Mouse (Mus musculus): ENCODE measurements around the gene Shc1. TPM values are rescaled to one million over a fixed set of nuclear protein-coding genes. Genes with fewer than 3 reads are reported as not detected.

Gene Shc1
- total and polyA plus RNA-seq, 3 experiments, result 23.1 to 40.6 (median 32.3) TPM

GRCm38 (mm10) chr3:89393605-89394004, 24.6 kb upstream of the Shc1 start:
- Histone ChIP-seq H3K27ac (ENCODE audit: insufficient read depth, low read depth) (peak overlapping the region; percentile 96), H3K9me3 (replicated peaks; ENCODE audit: low read length) (no peaks in the 10 kb centered on the region), H3K27me3 (replicated peaks) (no peaks in the 10 kb centered on the region), H3K4me2 (ENCODE audit: insufficient read depth, low read depth, poor library complexity, severe bottlenecking) (peak overlapping the region; percentile 94), H3K36me3 (replicated peaks in 1 of 2; ENCODE audit: control insufficient read depth in 1 of 2, insufficient read depth in 1 of 2, low read length in 1 of 2) (peaks cover 0 to 6% of the 10 kb centered on the region in 2 experiments), H3K79me2 (replicated peaks; ENCODE audit: control insufficient read depth, extremely low read depth, insufficient read depth, poor library complexity, severe bottlenecking) (peaks cover 9% of the 10 kb centered on the region; the same call in 1 of the 2 replicates), H3K4me1 (ENCODE audit: control insufficient read depth in 1 of 2, insufficient read depth in 2 of 2) (peaks cover under 1 to 46% of the 10 kb centered on the region in 2 experiments; a peak in 3 of 4 replicates), H3K4me3 (replicated peaks in 1 of 3; ENCODE audit: low read depth in 2 of 3, low read length in 2 of 3, poor library complexity in 1 of 3) (peak overlapping the region; percentile 54 to 81 (median 71)), H3K9ac (ENCODE audit: insufficient read depth, low read depth) (peak overlapping the region; percentile 55)
- in situ Hi-C loops (cut with MboI; ENCODE audit: low pct_ligation_motif_present, low pct_unique_long_range_greater_than_20kb, low sequenced_read_pairs) (no loop called here), dilution Hi-C loops (cut with MboI; ENCODE audit: extremely low pct_ligation_motif_present, extremely low pct_unique_long_range_greater_than_20kb, low sequenced_read_pairs) (no loop called here)
- 0 out of 2 replicates have a peak, but pooled peaks have one; percentile 32 for TF ChIP-seq MEF2A (IDR thresholded peaks at IDR 0.05; ENCODE audit: borderline replicate concordance, low read depth, low read length)
- TF ChIP-seq POLR2A (IDR thresholded peaks at IDR 0.05; ENCODE audit: low read depth, low read length), result peak; percentile 75
- peak; percentile 61; the same call in 1 of the 2 replicates for TF ChIP-seq TCF12 (IDR thresholded peaks at IDR 0.05; ENCODE audit: low read depth, low read length)
- TF ChIP-seq TBP (conservative IDR thresholded peaks at IDR 0.05; ENCODE audit: low read depth, low read length), result no peak
- peak; percentile 68; the same call in 1 of the 2 replicates for TF ChIP-seq CHD2 (IDR thresholded peaks at IDR 0.05; ENCODE audit: low read length)
- TF ChIP-seq MAX (IDR thresholded peaks at IDR 0.05; ENCODE audit: low read length), result 0 out of 2 replicates have a peak, but pooled peaks have one; percentile 8
- no peak for TF ChIP-seq USF1 (IDR thresholded peaks at IDR 0.05; ENCODE audit: low read depth, low read length)
- TF ChIP-seq MYC (IDR thresholded peaks at IDR 0.05; ENCODE audit: low read depth, low read length), result no peak
- TF ChIP-seq BHLHE40 (IDR thresholded peaks at IDR 0.05; ENCODE audit: low read depth, low read length), result peak; percentile 83
- TF ChIP-seq POLR2AphosphoS2 (IDR thresholded peaks at IDR 0.05; ENCODE audit: low read depth, low read length), result no peak
- TF ChIP-seq IRF4 (IDR thresholded peaks at IDR 0.05; ENCODE audit: low read depth, low read length), result no peak; the same call in 1 of the 2 replicates
- 0 out of 2 replicates have a peak, but pooled peaks have one; percentile 44 for TF ChIP-seq HCFC1 (IDR thresholded peaks at IDR 0.05; ENCODE audit: low read depth, low read length)
- peak; percentile 31; the same call in 1 of the 2 replicates for TF ChIP-seq NELFE (IDR thresholded peaks at IDR 0.05; ENCODE audit: low read depth, low read length)
- peak; percentile 39 for TF ChIP-seq ELF1 (IDR thresholded peaks at IDR 0.05; ENCODE audit: low read depth, low read length)
- peak; percentile 29; the same call in 1 of the 2 replicates for TF ChIP-seq NRF1 (IDR thresholded peaks at IDR 0.05; ENCODE audit: low read depth, low read length)
- no peak for TF ChIP-seq ZKSCAN1 (IDR thresholded peaks at IDR 0.05; ENCODE audit: borderline replicate concordance, low read depth, low read length)
- peak; percentile 66 for TF ChIP-seq MAZ (IDR thresholded peaks at IDR 0.05; ENCODE audit: low read depth, low read length)
- TF ChIP-seq MXI1 (IDR thresholded peaks at IDR 0.05; ENCODE audit: low read depth, low read length), result 0 out of 2 replicates have a peak, but pooled peaks have one; percentile 32
- TF ChIP-seq ZMIZ1 (IDR thresholded peaks at IDR 0.05; ENCODE audit: low read depth, low read length), result peak; percentile 33; the same call in 1 of the 2 replicates
- no peak for TF ChIP-seq ETS1 (conservative IDR thresholded peaks at IDR 0.05; ENCODE audit: low read depth, low read length)
- TF ChIP-seq SIN3A (IDR thresholded peaks at IDR 0.05; ENCODE audit: low read length), result peak; percentile 61
- DNase-seq (ENCODE audit: extremely low read depth), result peak; percentile 96
